Mouse (Mus musculus) CH12.LX (cell line): Measurements from ENCODE around the gene Asap2. TPM values are rescaled to one million over a fixed set of nuclear protein-coding genes. Genes with fewer than 3 reads are reported as not detected.

Experiments
- DNase-seq: peaks from one replicate; pipeline ENCODE4 v3.0.0-alpha.2; 2013; ENCODE audit errors: extremely low read depth
- H3K27ac ChIP-seq: 2 replicates; pipeline ENCODE4 v1.5.1; 2012; ENCODE audit warnings: low read depth, mild to moderate bottlenecking, control low read depth, moderate library complexity; ENCODE audit not compliant: insufficient read depth
- H3K27me3 ChIP-seq: replicated peaks from 2 replicates; pipeline ENCODE3; 2012; ENCODE audit warnings: inconsistent platforms
- H3K36me3 ChIP-seq, 2 experiments: replicated peaks in 1 of 2; 2 replicates each; pipeline versions ENCODE3 to v1.6.1; 2012; ENCODE audit warnings: inconsistent platforms in 1 of 2, low read length in 1 of 2, mild to moderate bottlenecking in 1 of 2, mixed read lengths in 1 of 2, moderate library complexity in 1 of 2; ENCODE audit not compliant: control insufficient read depth in 1 of 2, insufficient read depth in 1 of 2
- H3K4me1 ChIP-seq, 2 experiments: 2 replicates each; pipeline ENCODE4 v1.6.1; 2012; ENCODE audit warnings: inconsistent platforms in 1 of 2, moderate library complexity in 1 of 2; ENCODE audit not compliant: insufficient read depth in 2 of 2, control insufficient read depth in 1 of 2
- H3K4me2 ChIP-seq: 2 replicates; pipeline ENCODE4 v1.6.1; 2012; ENCODE audit warnings: low read depth, mild to moderate bottlenecking, control low read depth; ENCODE audit not compliant: poor library complexity, insufficient read depth, severe bottlenecking
- H3K4me3 ChIP-seq, 3 experiments: fragments of 150-350 bp in 1 of 3; sonication (generic) in 1 of 3; replicated peaks in 1 of 3; 2 replicates each; pipeline versions ENCODE3 to v1.5.1; 2011 to 2012; ENCODE audit warnings: low read depth in 2 of 3, low read length in 2 of 3, mild to moderate bottlenecking in 2 of 3, moderate library complexity in 2 of 3, control low read depth in 1 of 3, improper control_type of control experiment in 1 of 3, inconsistent platforms in 1 of 3, mixed read lengths in 1 of 3; ENCODE audit not compliant: poor library complexity in 1 of 3
- H3K79me2 ChIP-seq: replicated peaks from 2 replicates; pipeline ENCODE4 v1.6.1; 2012; ENCODE audit warnings: mild to moderate bottlenecking, moderate library complexity; ENCODE audit not compliant: control insufficient read depth, poor library complexity, insufficient read depth, severe bottlenecking; ENCODE audit errors: extremely low read depth
- H3K9ac ChIP-seq: 2 replicates; pipeline ENCODE4 v1.6.1; 2012; ENCODE audit warnings: low read depth, mild to moderate bottlenecking, control low read depth, moderate library complexity; ENCODE audit not compliant: insufficient read depth
- H3K9me3 ChIP-seq: replicated peaks from 2 replicates; pipeline ENCODE3; 2012; ENCODE audit warnings: low read length, inconsistent platforms, mixed read lengths
- BHLHE40 ChIP-seq: IDR thresholded peaks from 2 replicates; pipeline ENCODE4 v1.6.1; 2011; ENCODE audit warnings: mild to moderate bottlenecking, low read depth, low read length, improper control_type of control experiment
- CHD2 ChIP-seq: IDR thresholded peaks from 2 replicates; pipeline ENCODE4 v1.6.1; 2011; ENCODE audit warnings: low read length, improper control_type of control experiment
- CTCF ChIP-seq, 2 experiments: IDR thresholded peaks in 1 of 2; conservative IDR thresholded peaks in 1 of 2; 2 replicates each; pipeline ENCODE4 v1.5.1; 2011 to 2012; ENCODE audit warnings: low read depth in 2 of 2, low read length in 2 of 2, improper control_type of control experiment in 1 of 2, inconsistent platforms in 1 of 2, mild to moderate bottlenecking in 1 of 2, moderate library complexity in 1 of 2
- GABPA ChIP-seq: IDR thresholded peaks from 2 replicates; pipeline ENCODE4 v1.6.1; 2012; ENCODE audit warnings: low read depth, low read length, improper control_type of control experiment, inconsistent platforms; ENCODE audit not compliant: insufficient replicate concordance
- IRF4 ChIP-seq: IDR thresholded peaks from 2 replicates; pipeline ENCODE4 v1.6.1; 2014; ENCODE audit warnings: low read depth, mild to moderate bottlenecking, inconsistent platforms, low read length, improper control_type of control experiment
- JUN ChIP-seq: IDR thresholded peaks from 2 replicates; pipeline ENCODE4 v1.6.1; 2011; ENCODE audit warnings: low read depth, mild to moderate bottlenecking, low read length, improper control_type of control experiment, moderate library complexity; ENCODE audit not compliant: insufficient read depth
- KAT2A ChIP-seq: IDR thresholded peaks from 2 replicates; pipeline ENCODE4 v1.6.1; 2012; ENCODE audit warnings: low read length, improper control_type of control experiment, inconsistent platforms; ENCODE audit not compliant: insufficient replicate concordance
- MAFK ChIP-seq: IDR thresholded peaks from 2 replicates; pipeline ENCODE4 v1.6.1; 2011; ENCODE audit warnings: low read length, improper control_type of control experiment; ENCODE audit not compliant: insufficient replicate concordance
- MAZ ChIP-seq: IDR thresholded peaks from 2 replicates; pipeline ENCODE4 v1.6.1; 2012; ENCODE audit warnings: low read depth, mild to moderate bottlenecking, inconsistent platforms, low read length, improper control_type of control experiment, moderate library complexity
- MXI1 ChIP-seq: IDR thresholded peaks from 2 replicates; pipeline ENCODE4 v1.6.1; 2011; ENCODE audit warnings: mild to moderate bottlenecking, low read depth, low read length, improper control_type of control experiment
- NRF1 ChIP-seq: IDR thresholded peaks from 2 replicates; pipeline ENCODE4 v1.6.1; 2014; ENCODE audit warnings: low read depth, mild to moderate bottlenecking, inconsistent platforms, low read length, improper control_type of control experiment, moderate library complexity
- PAX5 ChIP-seq: IDR thresholded peaks from 2 replicates; pipeline ENCODE4 v1.6.1; 2012; ENCODE audit warnings: low read length, inconsistent platforms, mixed read lengths
- POLR2AphosphoS2 ChIP-seq: IDR thresholded peaks from 2 replicates; pipeline ENCODE4 v1.6.1; 2011; ENCODE audit warnings: low read depth, low read length, improper control_type of control experiment
- RAD21 ChIP-seq: IDR thresholded peaks from 2 replicates; pipeline ENCODE4 v1.6.1; 2011; ENCODE audit warnings: low read depth, mild to moderate bottlenecking, low read length, improper control_type of control experiment, moderate library complexity
- SMC3 ChIP-seq: IDR thresholded peaks from 2 replicates; pipeline ENCODE4 v1.6.1; 2011; ENCODE audit warnings: low read depth, low read length, improper control_type of control experiment
- UBTF ChIP-seq: IDR thresholded peaks from 2 replicates; pipeline ENCODE4 v1.6.1; 2012; ENCODE audit warnings: low read depth, mild to moderate bottlenecking, inconsistent platforms, low read length, improper control_type of control experiment, moderate library complexity
- ZMIZ1 ChIP-seq: IDR thresholded peaks from 2 replicates; pipeline ENCODE4 v1.6.1; 2012; ENCODE audit warnings: low read depth, mild to moderate bottlenecking, inconsistent platforms, low read length, improper control_type of control experiment
- dilution Hi-C: fragments of 300-500 bp; cut with MboI; formaldehyde crosslinking; loops from 2 replicates; pipeline ENCODE4 v1.14.3; 2020; ENCODE audit warnings: low sequenced_read_pairs; ENCODE audit not compliant: extremely low pct_unique_long_range_greater_than_20kb, extremely low pct_ligation_motif_present
- in situ Hi-C: fragments of 300-500 bp; cut with MboI; formaldehyde crosslinking; loops from 3 replicates; pipeline ENCODE4 v1.14.3; 2019; ENCODE audit warnings: low sequenced_read_pairs, low pct_ligation_motif_present, low pct_unique_long_range_greater_than_20kb, mixed read lengths
- polyA plus RNA-seq: library from polyadenylated mRNA; unstranded; fragments of >175 nt; gene quantifications from 2 replicates; pipeline ENCODE4 v1.2.1, GENCODE M21; 2012; ENCODE audit warnings: low read depth; ENCODE audit not compliant: insufficient read length
- total RNA-seq, 2 experiments: library from RNA; depleted of rRNA; stranded (reverse); fragments of 300-350 nt in 1 of 2; fragments of >200 nt in 1 of 2; gene quantifications; 2 replicates each; pipeline ENCODE4 v1.2.3; 2012 to 2014

Gene Asap2
- total and polyA plus RNA-seq, 3 experiments: 0.17 to 0.64 (median 0.17) TPM

- Histone ChIP-seq H3K79me2 (no peaks in the 10 kb centered on the region), H3K27ac (no peak overlapping the region), H3K27me3 (no peaks in the 10 kb centered on the region), H3K9ac (no peak overlapping the region), H3K4me1 (peaks cover 6 to 11% of the 10 kb centered on the region in 2 experiments; a peak in 3 of 4 replicates), H3K4me2 (no peak overlapping the region), H3K4me3 (no peak overlapping the region), H3K36me3 (peaks cover 8 to 62% of the 10 kb centered on the region in 2 experiments)
- in situ Hi-C loops (loop anchor here (25.0 kb wide), 1 partner anchor 178 kb away; no protein-coding TSS in a partner anchor), dilution Hi-C loops (no loop called here)
- no peak for DNase-seq
- TF ChIP-seq POLR2AphosphoS2 (no peak), ZMIZ1 (no peak), JUN (no peak), NRF1 (no peak), SMC3 (no peak), IRF4 (no peak), UBTF (no peak), GABPA (no peak), MAZ (no peak), MAFK (no peak), MXI1 (no peak), KAT2A (no peak), BHLHE40 (no peak)
- TF ChIP-seq, all 38 proteins: peak for 0
- H3K9me3 ChIP-seq: no peaks in the 10 kb centered on the region
These were observed 275.2 kb downstream of the Asap2 start for GRCm38 (mm10) chr12:21265501-21265900.

GRCm38 (mm10) chr12:21265946-21266783 lies 275.9 kb downstream of the Asap2 start:
- in situ Hi-C loops (loop anchor here (25.0 kb wide), 1 partner anchor 179 kb away; no protein-coding TSS in a partner anchor), dilution Hi-C loops (no loop called here)
- H3K9ac ChIP-seq: no peak overlapping the region
- no peak overlapping the region for H3K27ac ChIP-seq
- no peak overlapping the region for H3K4me2 ChIP-seq
- H3K36me3 ChIP-seq: peaks cover 14 to 69% of the 10 kb centered on the region in 2 experiments
- no peaks in the 10 kb centered on the region for H3K27me3 ChIP-seq
- H3K4me1 ChIP-seq: peaks cover 6 to 11% of the 10 kb centered on the region in 2 experiments; a peak in 3 of 4 replicates
- no peaks in the 10 kb centered on the region for H3K9me3 ChIP-seq
- peak; percentile 18 to 75; a peak in 2 of 4 replicates for TF ChIP-seq CTCF (conservative IDR thresholded peaks at IDR 0.05 in 1 of 2, IDR thresholded peaks at IDR 0.05 in 1 of 2; ENCODE audit: low read depth in 2 of 2, low read length in 2 of 2)
- peak; percentile 67 for TF ChIP-seq SMC3
- no peak for TF ChIP-seq PAX5
- no peak for TF ChIP-seq CHD2
- TF ChIP-seq RAD21: peak; percentile 61
- no peak overlapping the region for H3K4me3 ChIP-seq
- no peaks in the 10 kb centered on the region for H3K79me2 ChIP-seq
- peak; percentile 29 for DNase-seq
